Mouse (Mus musculus) mouse trophoblast stem cell (cell line): ENCODE data around the gene Spic.

Source experiments
- in situ Hi-C, 2 experiments: fragments of 300-500 bp; cut with MseI, MboI; formaldehyde crosslinking; loops; 2 replicates in 1 of 2; 3 replicates in 1 of 2; pipeline ENCODE4 v1.15.1; 2025

Gene Spic

DNA sequence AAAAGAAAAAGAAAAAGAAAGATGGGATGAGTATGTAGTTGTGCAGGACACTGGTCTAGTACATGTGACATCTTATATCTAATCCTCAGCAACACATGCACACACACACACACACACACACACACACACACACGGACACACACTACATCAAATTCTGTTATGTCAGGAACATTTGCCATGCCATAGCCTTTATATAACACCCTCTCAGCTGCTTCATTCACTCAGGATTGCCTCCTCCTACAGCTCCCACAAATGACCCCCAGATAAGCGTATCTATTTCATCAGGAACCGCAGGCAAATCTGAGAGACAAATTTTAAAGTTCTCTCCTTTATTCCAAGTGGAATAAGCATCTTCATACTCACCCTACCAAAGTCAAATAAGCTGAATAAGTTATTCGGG is 25.9 kb downstream of the Spic start:
- in situ Hi-C loops, result no loop called here

DNA sequence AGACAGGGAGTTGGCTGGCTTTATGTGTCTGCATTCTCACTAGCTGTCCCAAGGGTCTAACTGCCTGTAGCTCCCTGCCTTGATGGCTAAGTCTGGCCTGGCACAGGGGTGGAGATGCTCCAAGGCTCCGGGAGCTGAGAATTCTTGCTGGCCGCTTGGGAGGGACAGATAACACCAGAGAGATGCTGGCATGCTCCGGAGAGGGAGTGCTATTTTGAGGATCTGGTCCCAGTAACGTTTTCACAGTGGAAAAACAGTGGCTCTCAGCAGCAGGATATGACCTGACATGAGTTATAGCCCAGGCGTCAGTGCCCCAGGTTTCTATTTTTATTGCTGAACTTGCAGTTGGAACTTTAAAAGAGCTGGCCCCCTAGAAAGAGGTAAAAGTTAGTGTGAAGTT is 39.4 kb downstream of the Spic start:
- in situ Hi-C loops, result no loop called here

DNA sequence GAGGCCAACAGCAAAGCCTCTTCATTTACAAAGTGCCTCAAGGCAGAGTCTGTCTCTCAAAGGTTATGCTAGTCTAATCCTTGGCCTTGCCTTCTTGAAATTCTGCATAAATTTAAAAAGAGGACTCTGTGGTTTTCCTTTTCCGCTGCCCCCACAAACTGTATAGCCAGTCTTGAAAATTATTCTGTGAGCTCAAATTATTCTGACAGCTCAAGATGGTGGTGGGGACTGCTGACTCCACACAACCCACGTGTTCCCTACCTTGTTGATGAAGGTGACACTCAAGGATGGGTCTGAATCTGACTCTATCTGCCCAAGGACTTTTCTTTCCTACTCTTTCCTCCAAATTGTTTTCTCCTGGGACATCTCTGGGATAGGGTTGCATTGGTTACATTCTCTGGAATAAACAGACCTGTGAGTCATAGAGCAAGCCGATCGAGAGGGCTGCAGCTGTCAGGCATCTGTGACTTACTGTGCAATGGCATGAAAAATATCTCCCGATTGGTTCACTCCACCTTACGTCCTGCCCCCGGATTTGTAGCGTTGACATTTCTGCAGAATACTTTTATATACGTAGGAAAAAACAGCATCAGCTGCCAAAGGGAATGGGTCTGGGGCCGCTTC is 53.4 kb downstream of the Spic start:
- in situ Hi-C loops, result no loop called here

DNA sequence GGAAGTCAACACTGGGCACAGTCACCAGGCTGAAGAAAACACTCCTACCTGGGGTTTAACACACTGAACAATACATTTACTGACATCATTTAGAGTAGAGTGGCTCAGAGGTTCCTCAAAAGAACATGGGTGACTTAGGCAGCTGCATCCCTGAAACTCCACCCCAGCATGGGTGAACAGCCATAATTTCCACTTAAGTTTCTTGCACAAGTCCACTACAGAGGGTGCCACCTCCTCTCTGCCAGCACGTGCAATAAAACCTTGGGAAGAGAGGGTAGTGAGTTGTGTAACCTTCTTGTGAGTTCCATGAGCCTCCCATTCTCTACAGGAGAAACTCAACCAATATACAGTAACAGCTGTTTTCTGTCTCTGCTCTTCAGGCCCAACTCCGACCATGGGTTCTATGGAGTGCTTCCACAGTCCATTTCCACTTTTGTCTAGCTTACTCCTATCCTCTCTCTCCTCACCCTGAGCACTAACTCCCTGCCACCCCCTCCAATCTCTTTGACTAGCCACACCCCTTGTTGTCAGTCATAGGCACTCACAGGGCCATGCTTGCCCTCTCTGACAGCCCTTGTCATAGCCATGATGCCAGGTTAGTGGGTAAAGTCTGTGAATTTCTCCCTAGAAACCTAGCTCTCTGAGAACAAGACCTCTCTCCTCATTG is 54.0 kb downstream of the Spic start:
- in situ Hi-C loops, result no loop called here

DNA sequence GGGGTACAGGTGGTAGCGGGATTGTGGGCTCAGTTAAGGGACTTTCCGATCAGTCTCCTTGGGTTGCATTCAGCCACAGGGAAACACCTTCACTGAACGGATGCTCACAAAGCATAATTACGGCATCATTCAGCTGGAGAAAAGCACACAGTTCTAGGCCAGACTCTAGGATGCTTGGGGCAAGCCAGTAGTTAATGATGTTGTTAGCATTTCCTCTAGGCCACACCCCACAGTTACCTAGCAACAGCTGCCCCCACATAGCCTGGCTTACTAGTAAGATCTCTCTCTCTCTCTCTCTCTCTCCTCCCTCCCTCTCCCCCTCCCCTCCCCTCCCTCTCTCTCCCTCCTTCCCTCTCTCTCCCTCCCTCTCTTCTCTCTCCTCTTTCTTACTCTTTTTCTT is 57.8 kb downstream of the Spic start:
- in situ Hi-C loops, result no loop called here

DNA sequence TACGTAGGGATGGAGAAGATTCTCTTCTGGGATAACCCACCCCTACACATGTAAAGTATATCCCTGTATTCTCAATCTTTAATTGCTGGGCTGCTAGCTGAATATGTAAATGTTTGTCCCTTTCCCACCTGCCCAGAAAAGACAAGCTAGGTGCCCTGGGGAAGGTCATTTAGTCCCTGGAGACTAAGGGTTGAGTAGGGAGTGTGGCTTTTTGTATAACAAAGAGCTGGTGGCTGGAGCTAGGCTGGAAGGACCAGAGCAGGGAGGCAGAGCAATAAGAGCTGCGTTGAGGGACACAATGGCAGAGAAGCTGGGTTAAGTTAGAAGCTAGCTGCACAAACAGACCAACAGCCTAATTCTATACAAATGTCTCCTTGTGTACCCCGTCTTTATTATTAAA is 58.6 kb downstream of the Spic start:
- in situ Hi-C loops, result no loop called here
